Mouse (Mus musculus) bone marrow, adult 2 months (tissue): ENCODE results near the gene Clip2.

Experiments
- CTCF ChIP-seq: fragments of 200-500 bp; IDR thresholded peaks from 2 replicates; pipeline ENCODE4 v1.5.1; 2011; ENCODE audit warnings: low read length, control low read depth; ENCODE audit not compliant: control insufficient read depth, insufficient read depth
- POLR2A ChIP-seq: fragments of 200-500 bp; IDR thresholded peaks from 2 replicates; pipeline ENCODE4 v1.6.1; 2011; ENCODE audit warnings: low read depth, mild to moderate bottlenecking, control low read depth, low read length, borderline replicate concordance; ENCODE audit not compliant: control insufficient read depth

DNA sequence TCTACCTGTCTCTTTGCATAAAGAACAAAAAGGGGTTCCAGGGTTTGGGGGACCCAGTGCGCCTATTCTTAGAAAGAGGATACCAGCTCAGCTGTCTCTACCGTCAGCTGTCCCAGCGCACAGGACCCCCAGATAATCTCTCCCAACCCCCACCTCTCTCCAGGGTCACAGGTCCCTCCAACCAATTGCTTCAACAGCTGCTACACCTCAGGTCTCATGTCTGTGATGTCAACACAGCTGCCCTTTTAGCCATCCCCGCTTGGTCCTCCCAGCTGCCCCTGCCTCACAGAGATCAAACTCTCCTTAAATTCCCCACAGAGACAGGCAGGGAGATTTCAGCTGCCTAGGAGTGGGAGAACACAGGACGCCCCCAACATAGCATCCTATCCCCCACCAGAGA lies 28.5 kb downstream of the Clip2 start:
- TF ChIP-seq POLR2A (no peak), CTCF (no peak)
